Mouse (Mus musculus): ENCODE results near the gene Olfr437. TPM values are rescaled to one million over a fixed set of nuclear protein-coding genes. Genes with fewer than 3 reads are reported as not detected.
"Not testable (repeated sequence)": the region's sequence is repeated elsewhere in the genome, so short reads cannot be mapped to it uniquely, and the experiment has no call there.

The Olfr437 gene
- polyA plus RNA-seq, 1 experiment from 2014 or later = not detected

- H3K9me3 ChIP-seq (replicated peaks); H3K9ac ChIP-seq; H3K4me2 ChIP-seq; H3K27ac ChIP-seq; H3K27me3 ChIP-seq; H3K4me3 ChIP-seq (replicated peaks); ATAC-seq (ENCODE audit: low read depth); DNase-seq; H3K36me3 ChIP-seq; H3K4me1 ChIP-seq (replicated peaks): not testable (repeated sequence)
Measured at GRCm38 (mm10) chr6:43212873-43213272, 49.8 kb downstream of the Olfr437 start, which contains the start of gene Olfr434. Olfr434 (plus strand) TSS chr6:43213021.

Other genes starting within 250 kb of the Olfr437 start
- gene Olfr446, start 241.9 kb upstream of the Olfr437 start, polyA plus RNA-seq (2015; fragmentation: Nextera tagmentation; extraction: Ambion mirVana) = not detected in 2 replicates
- gene Olfr444, start 214.2 kb upstream of the Olfr437 start, polyA plus RNA-seq (2015; fragmentation: Nextera tagmentation; extraction: Ambion mirVana) = not detected in 2 replicates
- gene Olfr441, start 56.9 kb upstream of the Olfr437 start, polyA plus RNA-seq (2015; fragmentation: Nextera tagmentation; extraction: Ambion mirVana) = not detected in 2 replicates
- not detected in 2 replicates for gene Olfr237-ps1, start 16.7 kb upstream of the Olfr437 start, polyA plus RNA-seq (2015; fragmentation: Nextera tagmentation; extraction: Ambion mirVana)
- gene Olfr13, start 8.9 kb downstream of the Olfr437 start, polyA plus RNA-seq (2015; fragmentation: Nextera tagmentation; extraction: Ambion mirVana) = not detected in 2 replicates
- gene Olfr435, start 33.9 kb downstream of the Olfr437 start, polyA plus RNA-seq (2015; fragmentation: Nextera tagmentation; extraction: Ambion mirVana) = not detected in 2 replicates
- not detected in 2 replicates for gene Olfr434, start 49.7 kb downstream of the Olfr437 start, polyA plus RNA-seq (2015; fragmentation: Nextera tagmentation; extraction: Ambion mirVana)
- gene Olfr47, start 68.2 kb downstream of the Olfr437 start, polyA plus RNA-seq (2015; fragmentation: Nextera tagmentation; extraction: Ambion mirVana) = not detected in 2 replicates
- gene Arhgef5, start 102.3 kb downstream of the Olfr437 start, polyA plus RNA-seq (2015; fragmentation: Nextera tagmentation; extraction: Ambion mirVana) = 1.2 and 1.4 TPM in 2 replicates
- not detected in 2 replicates for gene Nobox, start 146.3 kb downstream of the Olfr437 start, polyA plus RNA-seq (2015; fragmentation: Nextera tagmentation; extraction: Ambion mirVana)

Data from liver, embryonic 13.5 days (tissue).